Mouse (Mus musculus) left cerebral cortex, adult 9 months (tissue): ENCODE measurements around the gene Sdccag8.

ENCODE experiments used
- DNase-seq, 2 experiments: peaks; one replicate each; pipeline ENCODE4 v3.0.0; 2022; ENCODE audit warnings: low spot score in 2 of 2

Gene Sdccag8

DNA sequence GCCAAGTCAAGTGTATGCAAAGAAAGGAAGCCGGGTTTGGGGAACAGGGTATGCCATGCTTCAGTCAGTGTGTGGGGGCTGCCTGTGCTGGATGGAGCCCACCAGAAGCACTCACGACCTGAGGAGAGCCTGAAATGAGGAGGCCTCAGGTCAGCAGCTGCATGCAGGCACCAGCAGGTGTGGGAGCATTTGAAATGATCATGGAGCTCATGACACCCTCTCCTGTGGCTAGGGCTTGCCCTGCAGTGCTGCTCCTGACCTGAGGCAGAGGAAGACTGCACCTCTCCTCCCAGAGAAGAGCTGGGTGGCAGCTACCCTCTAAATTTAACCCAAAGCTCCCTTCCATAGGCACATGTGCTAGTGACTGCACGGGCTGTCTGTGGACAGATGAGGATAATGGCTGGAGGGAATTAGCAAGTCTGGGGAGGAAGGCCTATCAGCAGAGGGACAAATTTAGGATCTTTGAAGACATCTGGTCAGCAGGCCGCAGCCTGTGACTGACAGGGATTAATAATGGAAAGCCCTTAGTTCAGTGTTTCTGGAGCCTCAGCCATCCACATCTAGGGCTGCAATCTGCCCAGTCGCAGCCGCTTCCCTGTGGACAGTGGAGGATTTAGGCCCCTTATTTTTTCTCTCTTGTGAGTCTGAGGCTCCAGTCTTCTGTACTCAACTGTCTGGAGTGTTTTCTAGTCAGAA lies 196.3 kb downstream of the Sdccag8 start:
- DNase-seq, result no peak

DNA sequence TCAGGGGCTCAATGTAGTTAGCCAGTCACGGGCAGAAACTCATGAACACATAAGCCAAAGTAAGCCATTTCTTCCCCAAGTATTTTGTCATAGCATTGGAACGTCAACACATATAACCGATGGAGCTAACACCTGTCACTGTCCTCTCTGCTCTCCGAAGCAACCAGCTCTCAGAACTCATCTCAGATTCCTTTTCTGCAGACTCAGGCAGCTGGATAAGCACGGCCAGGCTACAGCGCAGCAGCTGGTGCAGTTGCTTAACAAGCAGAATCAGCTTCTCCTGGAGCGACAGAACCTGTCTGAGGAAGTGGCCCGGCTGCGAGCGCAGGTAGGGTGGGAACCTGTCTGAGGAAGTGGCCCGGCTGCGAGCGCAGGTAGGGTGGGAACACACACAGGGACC lies 197.2 kb downstream of the Sdccag8 start:
- DNase-seq, result no peak

GRCm38 (mm10) chr1:177012774-177013173 lies 198.3 kb downstream of the Sdccag8 start:
- DNase-seq, result no peak

- no peak for DNase-seq
Measured at GRCm38 (mm10) chr1:177013313-177013712, 198.9 kb downstream of the Sdccag8 start.

GRCm38 (mm10) chr1:177013776-177014175 lies 199.3 kb downstream of the Sdccag8 start:
- DNase-seq, result no peak

GRCm38 (mm10) chr1:177014346-177014745 lies 199.9 kb downstream of the Sdccag8 start:
- DNase-seq, result no peak

DNA sequence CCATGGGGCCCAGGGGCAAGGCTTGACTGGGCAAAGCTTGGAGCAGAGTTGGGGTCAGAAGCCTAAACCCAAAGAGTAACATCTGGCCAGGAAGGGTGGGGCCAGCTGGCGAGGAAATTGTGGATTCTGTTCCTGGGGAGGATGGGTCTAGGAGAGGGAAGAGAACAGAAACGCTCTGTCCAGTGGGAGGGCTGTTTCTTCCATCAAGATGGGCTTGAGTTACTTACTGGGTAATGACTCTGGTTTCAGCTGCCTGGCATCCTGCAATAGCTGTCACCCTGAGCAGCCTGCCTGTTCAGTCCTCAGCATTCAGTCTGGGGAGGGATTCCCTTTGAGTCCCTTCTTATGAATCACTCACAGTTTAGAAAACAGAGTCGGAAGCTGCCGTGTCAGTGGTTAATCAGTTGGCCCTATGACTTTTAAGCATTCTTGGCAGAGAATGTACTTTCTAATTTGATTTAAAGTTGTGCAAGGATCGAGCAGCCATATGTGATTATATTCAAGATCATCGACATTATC lies 200.5 kb downstream of the Sdccag8 start:
- DNase-seq, result no peak

GRCm38 (mm10) chr1:177015917-177016316 lies 201.5 kb downstream of the Sdccag8 start:
- no peak for DNase-seq

GRCm38 (mm10) chr1:177016729-177017128 lies 202.3 kb downstream of the Sdccag8 start:
- no peak for DNase-seq

GRCm38 (mm10) chr1:177018750-177019149 lies 204.3 kb downstream of the Sdccag8 start:
- DNase-seq, result no peak

GRCm38 (mm10) chr1:177019668-177020067 lies 205.2 kb downstream of the Sdccag8 start:
- no peak for DNase-seq

GRCm38 (mm10) chr1:177022751-177023150 lies 208.3 kb downstream of the Sdccag8 start:
- no peak for DNase-seq

DNA sequence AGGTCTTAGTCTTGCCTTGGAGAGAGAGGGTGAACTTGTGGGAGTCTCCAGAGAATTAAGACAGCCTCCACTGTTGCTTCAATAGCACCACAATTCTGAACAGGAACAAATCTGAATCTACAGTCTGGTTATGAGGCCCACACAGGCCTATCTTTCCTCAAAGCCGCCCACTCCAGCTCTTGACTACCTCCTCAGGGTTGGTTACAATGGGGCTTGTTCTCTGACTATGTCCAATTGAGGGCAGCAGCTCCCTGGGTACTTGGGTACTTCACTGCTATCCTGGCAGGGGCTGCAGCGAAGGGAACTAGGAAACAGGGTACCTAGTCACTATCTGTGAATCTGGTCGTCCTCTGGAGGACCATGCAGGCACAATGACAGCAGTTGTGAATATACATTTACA lies 213.2 kb downstream of the Sdccag8 start:
- DNase-seq, result no peak

- no peak for DNase-seq
Measured at GRCm38 (mm10) chr1:177029032-177029431, 214.6 kb downstream of the Sdccag8 start.

GRCm38 (mm10) chr1:177030669-177031068 lies 216.2 kb downstream of the Sdccag8 start:
- DNase-seq, result no peak

DNA sequence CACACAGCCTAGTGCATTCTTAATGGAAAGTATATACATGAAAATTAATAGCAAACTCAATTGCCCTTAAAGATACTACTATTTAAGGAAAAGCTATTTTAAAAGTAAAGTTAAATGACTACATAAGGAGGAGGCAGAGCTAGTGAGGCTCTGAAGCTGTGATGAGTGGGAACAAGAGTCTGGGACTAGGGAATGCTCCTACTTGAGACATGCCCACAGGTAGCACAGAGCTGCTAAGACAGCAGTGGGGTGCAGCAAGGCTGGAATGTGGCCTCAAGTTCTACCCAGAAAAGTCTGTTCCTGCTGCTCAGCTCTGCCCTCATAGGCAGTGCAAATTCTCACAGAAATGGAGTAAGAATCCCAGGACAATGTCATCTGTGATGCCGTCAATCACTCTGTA lies 216.7 kb downstream of the Sdccag8 start:
- no peak for DNase-seq

DNA sequence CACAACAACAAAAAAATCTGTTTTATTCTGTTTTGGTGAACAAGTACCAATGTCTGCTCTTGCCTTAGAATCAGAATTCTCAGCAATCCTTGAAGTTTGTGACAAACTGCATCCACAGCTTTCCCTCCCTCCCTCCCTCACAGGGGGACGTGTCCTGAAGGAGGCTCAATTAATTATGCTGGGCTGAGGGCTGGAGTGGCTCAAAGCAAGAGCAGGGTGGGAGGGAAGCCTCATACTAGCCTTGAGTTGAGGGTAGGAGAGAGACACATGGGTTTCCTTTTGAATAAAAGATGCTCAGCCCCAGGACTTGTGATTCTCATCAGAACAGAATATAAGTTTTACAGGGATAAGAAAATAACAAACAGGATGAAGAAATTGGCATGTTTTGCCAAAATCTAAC lies 217.8 kb downstream of the Sdccag8 start:
- no peak for DNase-seq

DNA sequence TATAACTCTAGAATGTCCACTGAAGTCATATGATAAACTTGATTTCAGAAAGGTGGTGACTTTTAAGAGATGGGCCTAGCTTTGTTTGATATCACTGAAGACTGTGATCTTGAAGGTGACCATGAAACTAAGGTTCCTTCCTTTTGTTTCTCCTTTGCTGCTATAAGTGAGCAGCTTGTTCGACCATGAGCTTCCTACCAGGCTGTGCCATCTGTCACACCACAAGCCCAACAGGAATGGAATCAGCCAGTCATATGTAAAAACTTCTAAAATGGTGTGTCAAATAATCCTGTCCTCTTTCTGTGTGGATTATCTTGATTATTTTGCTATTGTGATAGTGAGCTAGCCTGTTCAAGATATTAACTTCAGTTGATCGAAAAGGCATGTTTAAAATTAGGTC lies 221.0 kb downstream of the Sdccag8 start:
- no peak for DNase-seq

- DNase-seq, result no peak
Measured at GRCm38 (mm10) chr1:177038383-177038782, 223.9 kb downstream of the Sdccag8 start.

GRCm38 (mm10) chr1:177039093-177039674 lies 224.7 kb downstream of the Sdccag8 start:
- no peak for DNase-seq

GRCm38 (mm10) chr1:177040058-177040457 lies 225.6 kb downstream of the Sdccag8 start:
- no peak for DNase-seq

DNA sequence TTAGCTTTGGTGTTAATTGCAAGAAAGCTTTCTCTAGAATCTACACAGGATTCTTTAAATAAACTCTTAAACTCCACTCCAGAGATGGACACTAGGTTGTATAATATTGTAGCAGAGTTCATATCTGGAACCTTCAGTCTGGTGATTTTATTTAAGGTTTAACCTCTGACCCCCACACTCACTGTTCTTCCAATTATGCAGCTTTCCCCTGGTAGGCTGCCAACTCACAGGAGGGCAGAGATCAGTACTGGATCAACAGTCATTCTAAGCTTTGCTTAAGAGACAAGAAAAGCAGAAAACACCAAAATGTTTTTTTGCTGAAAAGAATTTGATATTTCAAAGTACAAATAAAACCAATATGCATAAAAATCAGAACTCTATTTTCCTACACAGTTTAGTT lies 231.4 kb downstream of the Sdccag8 start:
- no peak for DNase-seq

GRCm38 (mm10) chr1:177046963-177047362 lies 232.5 kb downstream of the Sdccag8 start:
- DNase-seq, result no peak
